Mouse (Mus musculus): ENCODE measurements around the gene Themis3. TPM values are rescaled to one million over a fixed set of nuclear protein-coding genes. Genes with fewer than 3 reads are reported as not detected.

Themis3 gene
- polyA plus RNA-seq (2014; fragmentation: Nextera tagmentation; extraction: Ambion mirVana) = not detected in 2 replicates

- Histone ChIP-seq H3K9me3 (ENCODE audit: control insufficient read depth, low read length) (no peaks in the 10 kb centered on the region), H3K4me2 (ENCODE audit: low read length) (no peak within 1 kb of the TSS), H3K27me3 (ENCODE audit: control insufficient read depth, insufficient read depth, low read length) (no peaks in the 10 kb centered on the region), H3K36me3 (ENCODE audit: control insufficient read depth, insufficient read depth, low read length) (no peaks in the 10 kb centered on the region), H3K4me3 (ENCODE audit: control insufficient read depth in 1 of 2, insufficient read depth in 1 of 2, low read depth in 1 of 2, low read length in 2 of 2) (no peak within 1 kb of the TSS), H3K4me1 (ENCODE audit: control insufficient read depth in 2 of 2, insufficient read depth in 2 of 2, low read length in 2 of 2) (no peaks in the 10 kb centered on the region; a peak in 1 of 4 replicates), H3K9ac (ENCODE audit: low read length) (no peak within 1 kb of the TSS), H3K27ac (replicated peaks in 1 of 2; ENCODE audit: control insufficient read depth in 1 of 2, insufficient read depth in 1 of 2, low read depth in 2 of 2, low read length in 2 of 2) (no peak within 1 kb of the TSS)
- ATAC-seq (ENCODE audit: insufficient number of reproducible peaks, insufficient read depth, low FRiP score, low read depth) = no peak
- WGBS = 63% methylated on average over 5 of the region's 5 CpGs
These were observed at the start of gene Themis3 for GRCm38 (mm10) chr17:66594435-66594834. Themis3 (minus strand) TSS chr17:66594621.

- no peaks in the 10 kb centered on the region for H3K9me3 ChIP-seq (ENCODE audit: control insufficient read depth, low read length)
- WGBS = 73% methylated on average over 7 of the region's 7 CpGs
- ATAC-seq (ENCODE audit: insufficient number of reproducible peaks, insufficient read depth, low FRiP score, low read depth) = no peak
- H3K36me3 ChIP-seq (ENCODE audit: control insufficient read depth, insufficient read depth, low read length) = no peaks in the 10 kb centered on the region
- no peaks in the 10 kb centered on the region for H3K27me3 ChIP-seq (ENCODE audit: control insufficient read depth, insufficient read depth, low read length)
- no peak overlapping the region for H3K4me2 ChIP-seq (ENCODE audit: low read length)
- no peak overlapping the region for H3K27ac ChIP-seq (replicated peaks in 1 of 2; ENCODE audit: control insufficient read depth in 1 of 2, insufficient read depth in 1 of 2, low read depth in 2 of 2, low read length in 2 of 2)
- no peak overlapping the region for H3K9ac ChIP-seq (ENCODE audit: low read length)
- H3K4me3 ChIP-seq (ENCODE audit: control insufficient read depth in 1 of 2, insufficient read depth in 1 of 2, low read depth in 1 of 2, low read length in 2 of 2) = no peak overlapping the region
- no peaks in the 10 kb centered on the region for H3K4me1 ChIP-seq (ENCODE audit: control insufficient read depth in 2 of 2, insufficient read depth in 2 of 2, low read length in 2 of 2)
These were observed 43.7 kb upstream of the Themis3 start for GRCm38 (mm10) chr17:66637951-66638722.

- Histone ChIP-seq H3K9ac (ENCODE audit: low read length) (no peak overlapping the region), H3K4me2 (ENCODE audit: low read length) (no peak overlapping the region), H3K4me3 (ENCODE audit: control insufficient read depth in 1 of 2, insufficient read depth in 1 of 2, low read depth in 1 of 2, low read length in 2 of 2) (no peak overlapping the region), H3K27ac (replicated peaks in 1 of 2; ENCODE audit: control insufficient read depth in 1 of 2, insufficient read depth in 1 of 2, low read depth in 2 of 2, low read length in 2 of 2) (no peak overlapping the region), H3K36me3 (ENCODE audit: control insufficient read depth, insufficient read depth, low read length) (no peaks in the 10 kb centered on the region), H3K27me3 (ENCODE audit: control insufficient read depth, insufficient read depth, low read length) (no peaks in the 10 kb centered on the region), H3K9me3 (ENCODE audit: control insufficient read depth, low read length) (no peaks in the 10 kb centered on the region), H3K4me1 (ENCODE audit: control insufficient read depth in 2 of 2, insufficient read depth in 2 of 2, low read length in 2 of 2) (no peaks in the 10 kb centered on the region)
- 76% methylated on average over 13 of the region's 13 CpGs for WGBS
- no peak for ATAC-seq (ENCODE audit: insufficient number of reproducible peaks, insufficient read depth, low FRiP score, low read depth)
These were observed 25.7 kb upstream of the Themis3 start for GRCm38 (mm10) chr17:66619996-66620656.

- no peaks in the 10 kb centered on the region for H3K36me3 ChIP-seq (ENCODE audit: control insufficient read depth, insufficient read depth, low read length)
- no peaks in the 10 kb centered on the region for H3K27me3 ChIP-seq (ENCODE audit: control insufficient read depth, insufficient read depth, low read length)
- no peak overlapping the region for H3K4me2 ChIP-seq (ENCODE audit: low read length)
- no peak overlapping the region for H3K9ac ChIP-seq (ENCODE audit: low read length)
- H3K9me3 ChIP-seq (ENCODE audit: control insufficient read depth, low read length) = no peaks in the 10 kb centered on the region
- no peak overlapping the region for H3K4me3 ChIP-seq (ENCODE audit: control insufficient read depth in 1 of 2, insufficient read depth in 1 of 2, low read depth in 1 of 2, low read length in 2 of 2)
- no peaks in the 10 kb centered on the region for H3K4me1 ChIP-seq (ENCODE audit: control insufficient read depth in 2 of 2, insufficient read depth in 2 of 2, low read length in 2 of 2)
- 65% methylated on average over 3 of the region's 3 CpGs for WGBS
- no peak overlapping the region for H3K27ac ChIP-seq (replicated peaks in 1 of 2; ENCODE audit: control insufficient read depth in 1 of 2, insufficient read depth in 1 of 2, low read depth in 2 of 2, low read length in 2 of 2)
- ATAC-seq (ENCODE audit: insufficient number of reproducible peaks, insufficient read depth, low FRiP score, low read depth) = no peak
These were observed 24.9 kb upstream of the Themis3 start for GRCm38 (mm10) chr17:66619255-66619826.

- Histone ChIP-seq H3K27ac (replicated peaks in 1 of 2; ENCODE audit: control insufficient read depth in 1 of 2, insufficient read depth in 1 of 2, low read depth in 2 of 2, low read length in 2 of 2) (no peak overlapping the region), H3K9ac (ENCODE audit: low read length) (no peak overlapping the region), H3K36me3 (ENCODE audit: control insufficient read depth, insufficient read depth, low read length) (no peaks in the 10 kb centered on the region), H3K4me1 (ENCODE audit: control insufficient read depth in 2 of 2, insufficient read depth in 2 of 2, low read length in 2 of 2) (no peaks in the 10 kb centered on the region), H3K4me2 (ENCODE audit: low read length) (no peak overlapping the region), H3K9me3 (ENCODE audit: control insufficient read depth, low read length) (no peaks in the 10 kb centered on the region), H3K27me3 (ENCODE audit: control insufficient read depth, insufficient read depth, low read length) (no peaks in the 10 kb centered on the region), H3K4me3 (ENCODE audit: control insufficient read depth in 1 of 2, insufficient read depth in 1 of 2, low read depth in 1 of 2, low read length in 2 of 2) (no peak overlapping the region)
- no peak for ATAC-seq (ENCODE audit: insufficient number of reproducible peaks, insufficient read depth, low FRiP score, low read depth)
These were observed 15.6 kb upstream of the Themis3 start for GRCm38 (mm10) chr17:66610032-66610431.

- Histone ChIP-seq H3K36me3 (ENCODE audit: control insufficient read depth, insufficient read depth, low read length) (no peaks in the 10 kb centered on the region), H3K4me1 (ENCODE audit: control insufficient read depth in 2 of 2, insufficient read depth in 2 of 2, low read length in 2 of 2) (no peaks in the 10 kb centered on the region), H3K27me3 (ENCODE audit: control insufficient read depth, insufficient read depth, low read length) (no peaks in the 10 kb centered on the region), H3K9ac (ENCODE audit: low read length) (no peak overlapping the region), H3K9me3 (ENCODE audit: control insufficient read depth, low read length) (no peaks in the 10 kb centered on the region), H3K4me3 (ENCODE audit: control insufficient read depth in 1 of 2, insufficient read depth in 1 of 2, low read depth in 1 of 2, low read length in 2 of 2) (no peak overlapping the region), H3K27ac (replicated peaks in 1 of 2; ENCODE audit: control insufficient read depth in 1 of 2, insufficient read depth in 1 of 2, low read depth in 2 of 2, low read length in 2 of 2) (no peak overlapping the region), H3K4me2 (ENCODE audit: low read length) (no peak overlapping the region)
- ATAC-seq (ENCODE audit: insufficient number of reproducible peaks, insufficient read depth, low FRiP score, low read depth) = no peak
- 60% methylated on average over 5 of the region's 5 CpGs for WGBS
These were observed 10.5 kb upstream of the Themis3 start for GRCm38 (mm10) chr17:66604931-66605330.

- ATAC-seq (ENCODE audit: insufficient number of reproducible peaks, insufficient read depth, low FRiP score, low read depth) = no peak
- WGBS = 91% methylated on average over 2 of the region's 2 CpGs
- Histone ChIP-seq H3K27ac (replicated peaks in 1 of 2; ENCODE audit: control insufficient read depth in 1 of 2, insufficient read depth in 1 of 2, low read depth in 2 of 2, low read length in 2 of 2) (no peak overlapping the region), H3K36me3 (ENCODE audit: control insufficient read depth, insufficient read depth, low read length) (no peaks in the 10 kb centered on the region), H3K9ac (ENCODE audit: low read length) (no peak overlapping the region), H3K27me3 (ENCODE audit: control insufficient read depth, insufficient read depth, low read length) (no peaks in the 10 kb centered on the region), H3K4me3 (ENCODE audit: control insufficient read depth in 1 of 2, insufficient read depth in 1 of 2, low read depth in 1 of 2, low read length in 2 of 2) (no peak overlapping the region), H3K4me2 (ENCODE audit: low read length) (no peak overlapping the region), H3K9me3 (ENCODE audit: control insufficient read depth, low read length) (no peaks in the 10 kb centered on the region), H3K4me1 (ENCODE audit: control insufficient read depth in 2 of 2, insufficient read depth in 2 of 2, low read length in 2 of 2) (no peaks in the 10 kb centered on the region)
These were observed 6.8 kb upstream of the Themis3 start for GRCm38 (mm10) chr17:66601171-66601570.
